Mouse (Mus musculus) thymus, postnatal 36 days (tissue): ENCODE measurements around the gene Hdac5.
A peak's percentile ranks its signal among the peaks of the same experiment; 100 is the strongest.

ENCODE experiments used
- DNase-seq, 2 experiments: peaks; one replicate each; pipeline ENCODE4 v3.0.0; 2022; ENCODE audit warnings: mixed read lengths in 2 of 2

Hdac5 gene

GRCm38 (mm10) chr11:102230006-102230741, at the start of gene Hdac5:
Gene Hdac5, minus strand, starts transcription at chr11:102230166.
- peak; percentile 97 for DNase-seq

GRCm38 (mm10) chr11:102279595-102279994, 49.6 kb upstream of the Hdac5 start:
- DNase-seq = no peak

GRCm38 (mm10) chr11:102277754-102278153, 47.8 kb upstream of the Hdac5 start:
- no peak for DNase-seq

- peak in 1 of 2 experiments; percentile 10 for DNase-seq
These were observed 46.5 kb upstream of the Hdac5 start for GRCm38 (mm10) chr11:102276411-102276915.

GRCm38 (mm10) chr11:102268520-102269244, 38.7 kb upstream of the Hdac5 start, which contains the start of gene Asb16:
Gene Asb16, plus strand, starts transcription at chr11:102268743.
- no peak for DNase-seq

- peak; percentile 52 to 57 for DNase-seq
These were observed 37.5 kb upstream of the Hdac5 start for GRCm38 (mm10) chr11:102267480-102267879.

- DNase-seq = no peak
These were observed 36.8 kb upstream of the Hdac5 start for GRCm38 (mm10) chr11:102266631-102267355.

GRCm38 (mm10) chr11:102265816-102266215, 35.9 kb upstream of the Hdac5 start:
- DNase-seq = no peak

GRCm38 (mm10) chr11:102263211-102263610, 33.2 kb upstream of the Hdac5 start:
- no peak for DNase-seq

GRCm38 (mm10) chr11:102258521-102258920, 28.6 kb upstream of the Hdac5 start:
- DNase-seq = no peak

GRCm38 (mm10) chr11:102258095-102258494, 28.1 kb upstream of the Hdac5 start:
- DNase-seq = no peak

GRCm38 (mm10) chr11:102257514-102257913, 27.5 kb upstream of the Hdac5 start:
- DNase-seq = no peak

- DNase-seq = no peak
These were observed 19.6 kb upstream of the Hdac5 start for GRCm38 (mm10) chr11:102249351-102250090.

GRCm38 (mm10) chr11:102248630-102249230, 18.8 kb upstream of the Hdac5 start, which contains the start of gene BC030867:
Gene BC030867, plus strand, starts transcription at chr11:102248882.
- DNase-seq = peak; percentile 88 to 94

GRCm38 (mm10) chr11:102246871-102247270, 16.9 kb upstream of the Hdac5 start:
- no peak for DNase-seq

- DNase-seq = no peak
These were observed 16.3 kb upstream of the Hdac5 start for GRCm38 (mm10) chr11:102246273-102246635.

GRCm38 (mm10) chr11:102245581-102246272, 15.8 kb upstream of the Hdac5 start:
- DNase-seq = no peak

- DNase-seq = peak in 1 of 2 experiments; percentile 17
These were observed 15.0 kb upstream of the Hdac5 start for GRCm38 (mm10) chr11:102244926-102245449.

- no peak for DNase-seq
These were observed 11.9 kb upstream of the Hdac5 start for GRCm38 (mm10) chr11:102241874-102242273.

- no peak for DNase-seq
These were observed 11.3 kb upstream of the Hdac5 start for GRCm38 (mm10) chr11:102241246-102241645.

- DNase-seq = no peak
These were observed 10.7 kb upstream of the Hdac5 start for GRCm38 (mm10) chr11:102240636-102241035.
